Mouse (Mus musculus): ENCODE data around the gene Hacl1. TPM values are rescaled to one million over a fixed set of nuclear protein-coding genes. Genes with fewer than 3 reads are reported as not detected.
A peak's percentile ranks its signal among the peaks of the same experiment; 100 is the strongest.

Gene Hacl1
- polyA plus RNA-seq, 2 experiments from 2014 or later: 33.3 to 37.9 TPM

GRCm38 (mm10) chr14:31661671-31662554 is 20.8 kb upstream of the Hacl1 start:
- ATAC-seq: peak; percentile 66

- no peak for ATAC-seq
Measured at GRCm38 (mm10) chr14:31660312-31661093, 19.4 kb upstream of the Hacl1 start.

GRCm38 (mm10) chr14:31659501-31660181 is 18.6 kb upstream of the Hacl1 start:
- ATAC-seq: no peak

GRCm38 (mm10) chr14:31658126-31658680 is 17.1 kb upstream of the Hacl1 start:
- ATAC-seq: no peak

GRCm38 (mm10) chr14:31656857-31657645 is 16.0 kb upstream of the Hacl1 start:
- peak; percentile 68 for ATAC-seq

- peak; percentile 42 for ATAC-seq
Measured at GRCm38 (mm10) chr14:31656386-31656785, 15.3 kb upstream of the Hacl1 start.

GRCm38 (mm10) chr14:31655406-31655805 is 14.3 kb upstream of the Hacl1 start:
- ATAC-seq: no peak

- no peak for ATAC-seq
Measured at GRCm38 (mm10) chr14:31654816-31655215, 13.7 kb upstream of the Hacl1 start.

GRCm38 (mm10) chr14:31653101-31653875 is 12.2 kb upstream of the Hacl1 start:
- ATAC-seq: no peak

GRCm38 (mm10) chr14:31652624-31653023 is 11.5 kb upstream of the Hacl1 start:
- ATAC-seq: no peak

GRCm38 (mm10) chr14:31652106-31652505 is 11.0 kb upstream of the Hacl1 start:
- no peak for ATAC-seq

GRCm38 (mm10) chr14:31651206-31651605 is 10.1 kb upstream of the Hacl1 start:
- no peak for ATAC-seq

- no peak for ATAC-seq
Measured at GRCm38 (mm10) chr14:31650347-31650746, 9.3 kb upstream of the Hacl1 start.

- ATAC-seq: no peak
Measured at GRCm38 (mm10) chr14:31647991-31648390, 6.9 kb upstream of the Hacl1 start.

- no peak for ATAC-seq
Measured at GRCm38 (mm10) chr14:31645920-31646319, 4.8 kb upstream of the Hacl1 start.

- no peak for ATAC-seq
Measured at GRCm38 (mm10) chr14:31644931-31645547, 4.0 kb upstream of the Hacl1 start.

- no peak for ATAC-seq
Measured at GRCm38 (mm10) chr14:31644183-31644830, 3.2 kb upstream of the Hacl1 start.

GRCm38 (mm10) chr14:31641506-31642155 is 545 bp upstream of the Hacl1 start:
- ATAC-seq: no peak

- ATAC-seq: no peak
Measured at GRCm38 (mm10) chr14:31640346-31640889, 668 bp downstream of the Hacl1 start, which contains the start of gene Gm49387. Gm49387 (minus strand) TSS chr14:31640878.
